Mouse (Mus musculus): ENCODE data around the gene Glipr2.

The Glipr2 gene

GRCm38 (mm10) chr4:43970393-43971330, 13.5 kb downstream of the Glipr2 start:
- DNase-seq (ENCODE audit: low read depth, low spot score), result no peak

GRCm38 (mm10) chr4:43971541-43972136, 14.4 kb downstream of the Glipr2 start:
- DNase-seq (ENCODE audit: low read depth, low spot score), result no peak

GRCm38 (mm10) chr4:43972137-43972591, 15.0 kb downstream of the Glipr2 start:
- peak; percentile 61 for DNase-seq (ENCODE audit: low read depth, low spot score)

- no peak for DNase-seq (ENCODE audit: low read depth, low spot score)
Observed at GRCm38 (mm10) chr4:43973526-43973981, 16.4 kb downstream of the Glipr2 start.

- DNase-seq (ENCODE audit: low read depth, low spot score), result no peak
Observed at GRCm38 (mm10) chr4:43974914-43975616, 17.9 kb downstream of the Glipr2 start.

- DNase-seq (ENCODE audit: low read depth, low spot score), result no peak
Observed at GRCm38 (mm10) chr4:43976223-43976740, 19.1 kb downstream of the Glipr2 start.

GRCm38 (mm10) chr4:43978521-43979443, 21.6 kb downstream of the Glipr2 start:
- peak; percentile 47 for DNase-seq (ENCODE audit: low read depth, low spot score)

- no peak for DNase-seq (ENCODE audit: low read depth, low spot score)
Observed at GRCm38 (mm10) chr4:43979746-43980145, 22.5 kb downstream of the Glipr2 start.

GRCm38 (mm10) chr4:43980236-43980635, 23.0 kb downstream of the Glipr2 start:
- no peak for DNase-seq (ENCODE audit: low read depth, low spot score)

- DNase-seq (ENCODE audit: low read depth, low spot score), result no peak
Observed at GRCm38 (mm10) chr4:43980846-43981245, 23.6 kb downstream of the Glipr2 start.

- DNase-seq (ENCODE audit: low read depth, low spot score), result no peak
Observed at GRCm38 (mm10) chr4:43981251-43981650, 24.1 kb downstream of the Glipr2 start.

- peak; percentile 94 for DNase-seq (ENCODE audit: low read depth, low spot score)
Observed at GRCm38 (mm10) chr4:43982053-43982732, 25.0 kb downstream of the Glipr2 start.

GRCm38 (mm10) chr4:43983181-43983580, 26.0 kb downstream of the Glipr2 start, which contains the start of gene Ccin:
Gene Ccin, plus strand, starts transcription at chr4:43983483.
- DNase-seq (ENCODE audit: low read depth, low spot score), result no peak

GRCm38 (mm10) chr4:43983756-43984155, 26.6 kb downstream of the Glipr2 start:
- DNase-seq (ENCODE audit: low read depth, low spot score), result no peak

GRCm38 (mm10) chr4:43984326-43984725, 27.1 kb downstream of the Glipr2 start:
- DNase-seq (ENCODE audit: low read depth, low spot score), result no peak

- DNase-seq (ENCODE audit: low read depth, low spot score), result no peak
Observed at GRCm38 (mm10) chr4:43988976-43989375, 31.8 kb downstream of the Glipr2 start.

GRCm38 (mm10) chr4:43993072-43993471, 35.9 kb downstream of the Glipr2 start:
- DNase-seq (ENCODE audit: low read depth, low spot score), result no peak

GRCm38 (mm10) chr4:43994342-43994741, 37.1 kb downstream of the Glipr2 start:
- no peak for DNase-seq (ENCODE audit: low read depth, low spot score)

GRCm38 (mm10) chr4:44003622-44004021, 46.4 kb downstream of the Glipr2 start:
- DNase-seq (ENCODE audit: low read depth, low spot score), result no peak

- DNase-seq (ENCODE audit: low read depth, low spot score), result no peak
Observed at GRCm38 (mm10) chr4:44004126-44004525, 46.9 kb downstream of the Glipr2 start, which contains the start of gene Clta. Gene Clta, plus strand, starts transcription at chr4:44004452.
